Mouse (Mus musculus): Measurements from ENCODE around the gene Fcgr4. TPM values are rescaled to one million over a fixed set of nuclear protein-coding genes. Genes with fewer than 3 reads are reported as not detected.
"Not testable (repeated sequence)": the region's sequence is repeated elsewhere in the genome, so short reads cannot be mapped to it uniquely, and the experiment has no call there.

The Fcgr4 gene
- polyA plus RNA-seq, 1 experiment from 2014 or later: 1.5 TPM

DNA sequence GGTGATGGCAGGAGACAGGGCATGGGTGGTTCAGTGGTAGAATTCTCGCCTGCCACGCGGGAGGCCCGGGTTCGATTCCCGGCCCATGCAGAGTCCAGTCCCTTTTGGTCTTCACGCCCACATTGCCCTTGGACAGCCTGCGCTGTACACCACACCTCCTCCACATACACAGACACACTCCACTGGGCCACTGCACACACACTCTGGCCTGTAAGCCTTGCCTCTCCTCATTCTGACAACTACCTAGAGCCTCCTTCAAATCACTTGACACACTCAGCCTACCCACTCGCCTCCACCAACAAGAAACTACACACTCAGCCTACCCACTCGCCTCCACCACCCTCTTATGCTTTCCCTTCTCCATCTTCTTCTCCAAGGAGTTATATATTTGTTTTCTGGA lies 55.6 kb downstream of the Fcgr4 start:
- not testable (repeated sequence) for H3K4me1 ChIP-seq (ENCODE audit: control insufficient read depth, insufficient read depth, low read length); H3K27ac ChIP-seq (replicated peaks; ENCODE audit: low read depth, low read length); H3K4me3 ChIP-seq (replicated peaks; ENCODE audit: low read depth, low read length); H3K9ac ChIP-seq (replicated peaks; ENCODE audit: low read length); DNase-seq; H3K36me3 ChIP-seq (ENCODE audit: control insufficient read depth, insufficient read depth, low read length); H3K4me2 ChIP-seq (ENCODE audit: low read length); H3K9me3 ChIP-seq (ENCODE audit: control insufficient read depth, low read length); ATAC-seq (ENCODE audit: low FRiP score, low TSS enrichment)
- peaks cover 32% of the 10 kb centered on the region for H3K27me3 ChIP-seq (ENCODE audit: control insufficient read depth, insufficient read depth, low read length)
- 30% methylated on average over 4 of the region's 10 CpGs for WGBS

DNA sequence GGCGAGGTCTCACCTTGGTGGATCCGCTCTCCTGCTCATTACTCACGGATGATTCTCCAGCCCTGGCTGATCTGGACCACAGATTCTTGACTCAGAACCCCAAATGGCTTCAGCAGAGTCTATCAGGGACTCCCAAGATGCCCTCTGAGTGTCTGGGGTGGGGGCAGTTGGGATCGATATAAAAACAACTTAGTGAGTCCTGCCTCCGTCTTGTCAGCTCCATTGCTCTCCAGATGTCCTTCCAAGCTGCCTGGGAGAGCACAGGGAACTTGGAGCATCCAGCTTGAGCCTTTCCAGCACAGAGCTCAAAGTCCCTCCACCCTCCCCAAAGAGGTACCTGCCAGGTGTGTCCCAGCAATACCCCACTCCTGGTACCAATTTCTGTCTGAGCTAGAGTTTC lies 57.5 kb downstream of the Fcgr4 start:
- DNase-seq: not testable (repeated sequence)
- WGBS: 59% methylated on average over 3 of the region's 5 CpGs

DNA sequence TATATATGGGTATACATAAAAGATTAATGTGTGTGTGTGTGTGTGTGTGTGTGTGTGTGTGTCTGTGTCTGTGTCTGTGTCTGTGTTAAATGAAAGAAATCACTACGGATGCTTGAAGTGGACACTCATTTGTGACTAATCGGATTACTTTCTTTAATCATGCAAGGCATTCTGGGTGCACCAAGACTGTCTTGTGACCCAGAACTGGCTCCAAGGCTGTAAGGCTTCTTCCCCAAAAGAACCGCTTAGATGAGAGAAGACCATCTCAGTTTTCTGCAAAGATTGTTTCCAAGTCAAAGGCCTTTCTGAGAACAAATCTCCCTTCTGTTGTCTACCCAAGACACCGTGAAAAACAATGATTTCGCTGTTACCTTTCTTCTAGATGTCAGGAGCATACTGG lies 58.5 kb downstream of the Fcgr4 start:
- H3K27me3 ChIP-seq (ENCODE audit: control insufficient read depth, insufficient read depth, low read length): peaks cover 23% of the 10 kb centered on the region
- not testable (repeated sequence) for H3K4me2 ChIP-seq (ENCODE audit: low read length); H3K4me1 ChIP-seq (ENCODE audit: control insufficient read depth, insufficient read depth, low read length); H3K27ac ChIP-seq (replicated peaks; ENCODE audit: low read depth, low read length); DNase-seq; H3K9ac ChIP-seq (replicated peaks; ENCODE audit: low read length); H3K36me3 ChIP-seq (ENCODE audit: control insufficient read depth, insufficient read depth, low read length); H3K9me3 ChIP-seq (ENCODE audit: control insufficient read depth, low read length); ATAC-seq (ENCODE audit: low FRiP score, low TSS enrichment); H3K4me3 ChIP-seq (replicated peaks; ENCODE audit: low read depth, low read length)
- 30% methylated on average over 5 of the region's 5 CpGs for WGBS

More for the DNA sequence above, 57.5 kb downstream of the Fcgr4 start:
- not testable (repeated sequence) for H3K9me3 ChIP-seq (ENCODE audit: control insufficient read depth, low read length); ATAC-seq (ENCODE audit: low FRiP score, low TSS enrichment); H3K9ac ChIP-seq (replicated peaks; ENCODE audit: low read length); H3K36me3 ChIP-seq (ENCODE audit: control insufficient read depth, insufficient read depth, low read length); H3K4me1 ChIP-seq (ENCODE audit: control insufficient read depth, insufficient read depth, low read length); H3K27ac ChIP-seq (replicated peaks; ENCODE audit: low read depth, low read length); H3K4me3 ChIP-seq (replicated peaks; ENCODE audit: low read depth, low read length); H3K4me2 ChIP-seq (ENCODE audit: low read length)
- peaks cover 19% of the 10 kb centered on the region for H3K27me3 ChIP-seq (ENCODE audit: control insufficient read depth, insufficient read depth, low read length)

DNA sequence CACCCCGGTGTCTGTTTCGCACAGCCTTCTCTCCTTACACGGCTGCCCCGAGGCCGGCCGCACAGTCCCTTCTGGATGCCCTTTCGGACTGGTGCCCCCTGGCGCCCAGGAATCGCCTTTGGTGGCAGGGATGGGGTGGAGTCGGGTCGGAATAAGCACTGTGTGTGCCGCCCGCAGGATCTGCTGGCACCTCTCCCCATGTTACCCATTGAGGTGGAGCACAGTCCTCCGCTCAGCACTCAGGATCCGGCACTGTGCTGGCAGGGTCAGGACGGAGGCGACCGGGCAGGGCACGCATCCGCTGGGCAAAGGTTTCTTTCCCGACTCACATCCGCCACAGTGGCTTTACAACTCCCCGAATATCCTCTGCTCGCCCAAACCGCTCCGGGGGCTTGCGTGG lies 59.2 kb downstream of the Fcgr4 start:
- ATAC-seq (ENCODE audit: low FRiP score, low TSS enrichment): peak; percentile 32

DNA sequence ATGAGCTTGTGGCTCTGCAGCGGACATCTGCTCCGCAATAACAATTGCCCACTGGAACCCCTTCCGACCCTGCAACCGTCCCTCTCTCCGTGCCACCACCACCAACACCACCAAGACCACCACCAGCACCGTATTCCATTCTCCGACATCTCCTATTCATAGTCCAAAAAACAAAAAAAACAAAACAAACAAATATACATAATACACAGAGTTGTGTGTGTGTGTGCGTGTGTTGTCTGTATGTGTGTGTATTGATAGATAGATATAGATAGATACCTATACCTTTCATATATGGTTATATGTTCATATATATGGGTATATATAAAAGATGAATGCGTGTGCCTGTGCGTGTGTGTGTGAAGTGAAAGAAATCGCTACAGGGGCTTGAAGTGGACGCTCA lies 59.7 kb downstream of the Fcgr4 start:
- H3K4me3 ChIP-seq (replicated peaks; ENCODE audit: low read depth, low read length); H3K9me3 ChIP-seq (ENCODE audit: control insufficient read depth, low read length); H3K36me3 ChIP-seq (ENCODE audit: control insufficient read depth, insufficient read depth, low read length); H3K9ac ChIP-seq (replicated peaks; ENCODE audit: low read length); H3K4me1 ChIP-seq (ENCODE audit: control insufficient read depth, insufficient read depth, low read length); ATAC-seq (ENCODE audit: low FRiP score, low TSS enrichment); H3K27ac ChIP-seq (replicated peaks; ENCODE audit: low read depth, low read length): not testable (repeated sequence)
- peak overlapping the region; percentile 30; the same call in 1 of the 2 replicates for H3K4me2 ChIP-seq (ENCODE audit: low read length)
- DNase-seq: peak; percentile 32
- WGBS: 21% methylated on average over 11 of the region's 12 CpGs
- H3K27me3 ChIP-seq (ENCODE audit: control insufficient read depth, insufficient read depth, low read length): peaks cover 23% of the 10 kb centered on the region

More for the DNA sequence above, 59.2 kb downstream of the Fcgr4 start:
- H3K9me3 ChIP-seq (ENCODE audit: control insufficient read depth, low read length); H3K27ac ChIP-seq (replicated peaks; ENCODE audit: low read depth, low read length); H3K9ac ChIP-seq (replicated peaks; ENCODE audit: low read length); H3K36me3 ChIP-seq (ENCODE audit: control insufficient read depth, insufficient read depth, low read length); H3K4me1 ChIP-seq (ENCODE audit: control insufficient read depth, insufficient read depth, low read length); DNase-seq; H3K4me3 ChIP-seq (replicated peaks; ENCODE audit: low read depth, low read length): not testable (repeated sequence)
- WGBS: 2% methylated on average over 15 of the region's 27 CpGs
- H3K4me2 ChIP-seq (ENCODE audit: low read length): peak overlapping the region; percentile 30; the same call in 1 of the 2 replicates
- H3K27me3 ChIP-seq (ENCODE audit: control insufficient read depth, insufficient read depth, low read length): peaks cover 23% of the 10 kb centered on the region

DNA sequence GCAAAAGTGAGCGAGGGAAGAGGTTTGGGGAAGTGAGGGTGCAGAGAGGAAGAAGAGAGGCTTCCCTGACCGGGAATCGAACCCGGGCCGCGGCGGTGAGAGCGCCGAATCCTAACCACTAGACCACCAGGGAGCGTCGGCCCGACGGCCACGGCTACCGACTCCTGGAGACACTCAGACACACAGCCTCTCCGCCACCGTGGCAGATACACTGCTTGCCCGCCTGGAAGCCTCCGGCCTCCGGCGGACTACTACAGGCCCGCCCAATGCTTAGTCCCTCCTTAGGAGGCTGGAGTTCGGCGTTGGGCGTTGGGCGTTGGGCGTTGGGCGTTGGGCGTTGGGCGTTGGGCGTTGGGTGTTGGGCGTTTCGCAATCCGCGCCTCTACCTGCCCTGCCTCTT lies 60.6 kb downstream of the Fcgr4 start:
- H3K9ac ChIP-seq (replicated peaks; ENCODE audit: low read length); H3K36me3 ChIP-seq (ENCODE audit: control insufficient read depth, insufficient read depth, low read length); H3K27ac ChIP-seq (replicated peaks; ENCODE audit: low read depth, low read length); H3K9me3 ChIP-seq (ENCODE audit: control insufficient read depth, low read length); H3K4me2 ChIP-seq (ENCODE audit: low read length); H3K4me1 ChIP-seq (ENCODE audit: control insufficient read depth, insufficient read depth, low read length); DNase-seq; H3K4me3 ChIP-seq (replicated peaks; ENCODE audit: low read depth, low read length): not testable (repeated sequence)
- peaks cover 16% of the 10 kb centered on the region; the same call in 1 of the 2 replicates for H3K27me3 ChIP-seq (ENCODE audit: control insufficient read depth, insufficient read depth, low read length)
- 0% methylated on average over 1 of the region's 35 CpGs for WGBS
- ATAC-seq (ENCODE audit: low FRiP score, low TSS enrichment): peak; percentile 43; the same call in 1 of the 2 replicates

Small RNA genes lying within 50 kb of the gene (microRNA-seq; reads per million reads assigned to microRNA genes)
- gene Gm27552 (not detected), gene Mir6546 (1.5 reads per million, percentile 3 among the genes with 10 or more reads in this experiment)

Other genes with a start within 250 kb of the Fcgr4 start
- gene Atf6, start 151.1 kb upstream of the Fcgr4 start, polyA plus RNA-seq (2014; fragmentation: Nextera tagmentation; extraction: Ambion mirVana): 7.8 and 12.0 TPM in 2 replicates
- 0.90 and 0.95 TPM in 2 replicates for gene Gm26620, start 133.9 kb upstream of the Fcgr4 start, polyA plus RNA-seq (2014; fragmentation: Nextera tagmentation; extraction: Ambion mirVana)
- 40.9 and 44.0 TPM in 2 replicates for gene Dusp12, start 133.4 kb upstream of the Fcgr4 start, polyA plus RNA-seq (2014; fragmentation: Nextera tagmentation; extraction: Ambion mirVana)
- 0.34 and 0.71 TPM in 2 replicates for gene Fcrlb, start 106.0 kb upstream of the Fcgr4 start, polyA plus RNA-seq (2014; fragmentation: Nextera tagmentation; extraction: Ambion mirVana)
- not detected in 2 replicates for gene Fcrla, start 91.3 kb upstream of the Fcgr4 start, polyA plus RNA-seq (2014; fragmentation: Nextera tagmentation; extraction: Ambion mirVana)
- gene Fcgr2b, start 42.4 kb upstream of the Fcgr4 start, polyA plus RNA-seq (2014; fragmentation: Nextera tagmentation; extraction: Ambion mirVana): 1.4 TPM in 1 of 2 replicates, not detected in the other
- 2.5 and 8.3 TPM in 2 replicates for gene Fcgr3, start 46.0 kb downstream of the Fcgr4 start, polyA plus RNA-seq (2014; fragmentation: Nextera tagmentation; extraction: Ambion mirVana)
- 2.7 and 4.2 TPM in 2 replicates for gene Cfap126, start 95.0 kb downstream of the Fcgr4 start, polyA plus RNA-seq (2014; fragmentation: Nextera tagmentation; extraction: Ambion mirVana)
- gene Sdhc, start 131.7 kb downstream of the Fcgr4 start, polyA plus RNA-seq (2014; fragmentation: Nextera tagmentation; extraction: Ambion mirVana): 295 and 310 TPM in 2 replicates
- gene Mpz, start 131.8 kb downstream of the Fcgr4 start, polyA plus RNA-seq (2014; fragmentation: Nextera tagmentation; extraction: Ambion mirVana): 0.39 and 0.51 TPM in 2 replicates
- gene Pcp4l1, start 177.3 kb downstream of the Fcgr4 start, polyA plus RNA-seq (2014; fragmentation: Nextera tagmentation; extraction: Ambion mirVana): 20.0 and 20.5 TPM in 2 replicates
- 0.34 and 0.39 TPM in 2 replicates for gene Nr1i3, start 195.1 kb downstream of the Fcgr4 start, polyA plus RNA-seq (2014; fragmentation: Nextera tagmentation; extraction: Ambion mirVana)
- 35.3 and 40.4 TPM in 2 replicates for gene Tomm40l, start 203.6 kb downstream of the Fcgr4 start, polyA plus RNA-seq (2014; fragmentation: Nextera tagmentation; extraction: Ambion mirVana)
- gene Apoa2, start 206.1 kb downstream of the Fcgr4 start, polyA plus RNA-seq (2014; fragmentation: Nextera tagmentation; extraction: Ambion mirVana): 3.3 and 4.1 TPM in 2 replicates
- gene Fcer1g, start 215.4 kb downstream of the Fcgr4 start, polyA plus RNA-seq (2014; fragmentation: Nextera tagmentation; extraction: Ambion mirVana): 6.6 and 28.4 TPM in 2 replicates
- gene Adamts4, start 231.5 kb downstream of the Fcgr4 start, polyA plus RNA-seq (2014; fragmentation: Nextera tagmentation; extraction: Ambion mirVana): 3.3 and 4.1 TPM in 2 replicates
- gene Ndufs2, start 232.5 kb downstream of the Fcgr4 start, polyA plus RNA-seq (2014; fragmentation: Nextera tagmentation; extraction: Ambion mirVana): 185 and 220 TPM in 2 replicates